Mouse (Mus musculus): ENCODE measurements around the gene Arid5b. TPM values are rescaled to one million over a fixed set of nuclear protein-coding genes. Genes with fewer than 3 reads are reported as not detected.

The Arid5b gene
- polyA plus RNA-seq, 1 experiment, result 14.3 TPM

GRCm38 (mm10) chr10:68207803-68208669, 70.5 kb downstream of the Arid5b start:
- H3K27ac ChIP-seq (ENCODE audit: control insufficient read depth, insufficient read depth, low read depth, low read length, poor library complexity), result no peak overlapping the region
- no peak overlapping the region for H3K4me3 ChIP-seq (replicated peaks; ENCODE audit: control insufficient read depth, low read depth, low read length)
- WGBS, result 76% methylated on average over 20 of the region's 20 CpGs
- TF ChIP-seq CTCF (IDR thresholded peaks at IDR 0.05; ENCODE audit: control insufficient read depth, insufficient read depth, low read length) (no peak), POLR2A (IDR thresholded peaks at IDR 0.05; ENCODE audit: borderline replicate concordance, control insufficient read depth, low read depth, low read length) (no peak)
- H3K4me1 ChIP-seq (ENCODE audit: control insufficient read depth, insufficient read depth, low read length), result no peaks in the 10 kb centered on the region

GRCm38 (mm10) chr10:68204391-68204790, 74.1 kb downstream of the Arid5b start:
- Histone ChIP-seq H3K4me3 (replicated peaks; ENCODE audit: control insufficient read depth, low read depth, low read length) (no peak overlapping the region), H3K4me1 (ENCODE audit: control insufficient read depth, insufficient read depth, low read length) (no peaks in the 10 kb centered on the region), H3K27ac (ENCODE audit: control insufficient read depth, insufficient read depth, low read depth, low read length, poor library complexity) (no peak overlapping the region)
- 66% methylated on average over 6 of the region's 6 CpGs for WGBS
- no peak for TF ChIP-seq POLR2A (IDR thresholded peaks at IDR 0.05; ENCODE audit: borderline replicate concordance, control insufficient read depth, low read depth, low read length)
- no peak for TF ChIP-seq CTCF (IDR thresholded peaks at IDR 0.05; ENCODE audit: control insufficient read depth, insufficient read depth, low read length)

GRCm38 (mm10) chr10:68203860-68204259, 74.7 kb downstream of the Arid5b start:
- Histone ChIP-seq H3K27ac (ENCODE audit: control insufficient read depth, insufficient read depth, low read depth, low read length, poor library complexity) (no peak overlapping the region), H3K4me1 (ENCODE audit: control insufficient read depth, insufficient read depth, low read length) (no peaks in the 10 kb centered on the region), H3K4me3 (replicated peaks; ENCODE audit: control insufficient read depth, low read depth, low read length) (no peak overlapping the region)
- 49% methylated on average over 7 of the region's 7 CpGs for WGBS
- no peak for TF ChIP-seq CTCF (IDR thresholded peaks at IDR 0.05; ENCODE audit: control insufficient read depth, insufficient read depth, low read length)
- no peak for TF ChIP-seq POLR2A (IDR thresholded peaks at IDR 0.05; ENCODE audit: borderline replicate concordance, control insufficient read depth, low read depth, low read length)

DNA sequence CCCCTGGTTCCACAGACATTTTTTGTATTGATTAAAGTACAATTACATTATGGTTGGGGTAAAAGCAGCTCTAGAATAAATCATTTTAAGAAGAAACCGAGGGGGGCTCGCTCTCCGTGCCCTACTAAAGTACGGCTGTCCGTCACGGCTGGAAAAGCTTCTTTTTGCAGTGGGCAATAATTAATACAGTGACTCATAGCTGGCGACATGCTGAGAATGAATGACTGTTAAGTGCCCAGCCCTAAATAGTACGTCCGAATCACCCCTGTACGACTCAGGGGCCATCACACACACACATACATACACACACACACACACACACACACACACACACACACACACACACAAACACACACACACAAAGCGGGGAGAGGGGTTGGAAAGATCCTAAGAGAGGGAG, 75.2 kb downstream of the Arid5b start:
- Histone ChIP-seq H3K27ac (ENCODE audit: control insufficient read depth, insufficient read depth, low read depth, low read length, poor library complexity) (no peak overlapping the region), H3K4me1 (ENCODE audit: control insufficient read depth, insufficient read depth, low read length) (no peaks in the 10 kb centered on the region), H3K4me3 (replicated peaks; ENCODE audit: control insufficient read depth, low read depth, low read length) (no peak overlapping the region)
- TF ChIP-seq POLR2A (IDR thresholded peaks at IDR 0.05; ENCODE audit: borderline replicate concordance, control insufficient read depth, low read depth, low read length), result no peak
- no peak for TF ChIP-seq CTCF (IDR thresholded peaks at IDR 0.05; ENCODE audit: control insufficient read depth, insufficient read depth, low read length)
- 89% methylated on average over 11 of the region's 11 CpGs for WGBS

GRCm38 (mm10) chr10:68199440-68199839, 79.1 kb downstream of the Arid5b start:
- TF ChIP-seq POLR2A (IDR thresholded peaks at IDR 0.05; ENCODE audit: borderline replicate concordance, control insufficient read depth, low read depth, low read length) (no peak), CTCF (IDR thresholded peaks at IDR 0.05; ENCODE audit: control insufficient read depth, insufficient read depth, low read length) (no peak)
- Histone ChIP-seq H3K27ac (ENCODE audit: control insufficient read depth, insufficient read depth, low read depth, low read length, poor library complexity) (no peak overlapping the region), H3K4me3 (replicated peaks; ENCODE audit: control insufficient read depth, low read depth, low read length) (no peak overlapping the region), H3K4me1 (ENCODE audit: control insufficient read depth, insufficient read depth, low read length) (no peaks in the 10 kb centered on the region)
- 85% methylated on average over 5 of the region's 5 CpGs for WGBS

DNA sequence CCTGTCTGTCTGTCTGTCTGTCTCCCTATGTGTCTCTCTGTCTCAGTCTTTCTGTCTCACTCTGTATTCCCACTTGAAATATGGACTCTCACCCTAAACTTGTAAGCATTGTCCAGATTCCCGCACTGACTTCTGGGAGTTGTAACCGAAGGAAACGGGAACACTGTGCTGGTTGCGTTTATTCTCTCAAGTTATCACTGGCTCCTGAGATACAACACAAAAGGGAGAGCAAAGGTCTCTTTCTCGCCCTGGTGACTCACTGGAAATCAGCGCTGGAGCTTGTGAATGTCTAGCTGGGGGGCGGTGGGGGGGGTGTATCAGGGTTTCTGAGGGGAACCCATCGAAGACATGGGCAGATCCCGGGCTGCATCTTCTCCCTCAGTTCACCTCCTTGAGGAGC, 82.2 kb downstream of the Arid5b start:
- Histone ChIP-seq H3K27ac (ENCODE audit: control insufficient read depth, insufficient read depth, low read depth, low read length, poor library complexity) (no peak overlapping the region), H3K4me1 (ENCODE audit: control insufficient read depth, insufficient read depth, low read length) (no peaks in the 10 kb centered on the region), H3K4me3 (replicated peaks; ENCODE audit: control insufficient read depth, low read depth, low read length) (no peak overlapping the region)
- 92% methylated on average over 9 of the region's 9 CpGs for WGBS
- TF ChIP-seq CTCF (IDR thresholded peaks at IDR 0.05; ENCODE audit: control insufficient read depth, insufficient read depth, low read length) (no peak), POLR2A (IDR thresholded peaks at IDR 0.05; ENCODE audit: borderline replicate concordance, control insufficient read depth, low read depth, low read length) (no peak)

- Histone ChIP-seq H3K4me3 (replicated peaks; ENCODE audit: control insufficient read depth, low read depth, low read length) (no peak overlapping the region), H3K27ac (ENCODE audit: control insufficient read depth, insufficient read depth, low read depth, low read length, poor library complexity) (no peak overlapping the region), H3K4me1 (ENCODE audit: control insufficient read depth, insufficient read depth, low read length) (no peaks in the 10 kb centered on the region)
- 87% methylated on average over 3 of the region's 3 CpGs for WGBS
- TF ChIP-seq CTCF (IDR thresholded peaks at IDR 0.05; ENCODE audit: control insufficient read depth, insufficient read depth, low read length) (no peak), POLR2A (IDR thresholded peaks at IDR 0.05; ENCODE audit: borderline replicate concordance, control insufficient read depth, low read depth, low read length) (no peak)
These were observed 85.0 kb downstream of the Arid5b start for GRCm38 (mm10) chr10:68193561-68193960.

- H3K4me1 ChIP-seq (ENCODE audit: control insufficient read depth, insufficient read depth, low read length), result no peaks in the 10 kb centered on the region
- WGBS, result 7% methylated on average over 3 of the region's 3 CpGs
- TF ChIP-seq CTCF (IDR thresholded peaks at IDR 0.05; ENCODE audit: control insufficient read depth, insufficient read depth, low read length) (no peak), POLR2A (IDR thresholded peaks at IDR 0.05; ENCODE audit: borderline replicate concordance, control insufficient read depth, low read depth, low read length) (no peak)
- H3K4me3 ChIP-seq (replicated peaks; ENCODE audit: control insufficient read depth, low read depth, low read length), result no peak overlapping the region
- no peak overlapping the region for H3K27ac ChIP-seq (ENCODE audit: control insufficient read depth, insufficient read depth, low read depth, low read length, poor library complexity)
These were observed 85.7 kb downstream of the Arid5b start for GRCm38 (mm10) chr10:68192824-68193255.
